Mouse (Mus musculus) MEL (cell line): ENCODE results near the gene Nutf2. TPM values are rescaled to one million over a fixed set of nuclear protein-coding genes. Genes with fewer than 3 reads are reported as not detected.

Experiments
- DNase-seq: peaks from one replicate; pipeline ENCODE4 v3.0.0; 2011; ENCODE audit warnings: low read depth, low spot score
- H3K27ac ChIP-seq: 2 replicates; pipeline ENCODE4 v1.5.1; 2012; ENCODE audit warnings: low read depth, mild to moderate bottlenecking, control low read depth, low read length, moderate library complexity; ENCODE audit not compliant: control insufficient read depth
- H3K27me3 ChIP-seq, 2 experiments: fragments of 150-350 bp in 1 of 2; sonication (generic) in 1 of 2; 2 replicates each; pipeline ENCODE4 v1.6.1; 2012; ENCODE audit warnings: low read length in 2 of 2, mild to moderate bottlenecking in 2 of 2, improper control_type of control experiment in 1 of 2, moderate library complexity in 1 of 2; ENCODE audit not compliant: insufficient read depth in 2 of 2, control insufficient read depth in 1 of 2
- H3K36me3 ChIP-seq, 2 experiments: 2 replicates each; pipeline ENCODE4 v1.6.1; 2012 to 2014; ENCODE audit warnings: low read length in 2 of 2, improper control_type of control experiment in 1 of 2, inconsistent platforms in 1 of 2, mild to moderate bottlenecking in 1 of 2; ENCODE audit not compliant: insufficient read depth in 2 of 2, control insufficient read depth in 1 of 2
- H3K4me1 ChIP-seq, 2 experiments: fragments of 150-350 bp in 1 of 2; sonication (generic) in 1 of 2; 2 replicates each; pipeline ENCODE4 v1.6.1; 2012; ENCODE audit warnings: low read length in 2 of 2, improper control_type of control experiment in 1 of 2, mild to moderate bottlenecking in 1 of 2; ENCODE audit not compliant: insufficient read depth in 2 of 2, control insufficient read depth in 1 of 2
- H3K4me3 ChIP-seq, 2 experiments: fragments of 150-350 bp in 1 of 2; sonication (generic) in 1 of 2; 2 replicates each; pipeline ENCODE4 v1.5.1; 2012; ENCODE audit warnings: low read depth in 2 of 2, low read length in 2 of 2, mild to moderate bottlenecking in 2 of 2, moderate library complexity in 2 of 2, control low read depth in 1 of 2, improper control_type of control experiment in 1 of 2; ENCODE audit not compliant: control insufficient read depth in 1 of 2, insufficient read depth in 1 of 2
- H3K79me2 ChIP-seq: 2 replicates; pipeline ENCODE4 v1.6.1; 2012; ENCODE audit warnings: mild to moderate bottlenecking, low read length, moderate library complexity; ENCODE audit not compliant: control insufficient read depth, poor library complexity, insufficient read depth
- H3K9ac ChIP-seq: 2 replicates; pipeline ENCODE4 v1.6.1; 2012; ENCODE audit warnings: low read depth, mild to moderate bottlenecking, control low read depth, low read length, moderate library complexity; ENCODE audit not compliant: control insufficient read depth, poor library complexity, severe bottlenecking
- H3K9me3 ChIP-seq: fragments of 150-350 bp; sonication (generic); replicated peaks from 2 replicates; pipeline ENCODE4 v1.6.1; 2012; ENCODE audit warnings: mild to moderate bottlenecking, low read length, improper control_type of control experiment, moderate library complexity; ENCODE audit not compliant: insufficient read depth
- BHLHE40 ChIP-seq: IDR thresholded peaks from 2 replicates; pipeline ENCODE4 v1.6.1; 2012; ENCODE audit warnings: low read depth, mild to moderate bottlenecking, inconsistent platforms, low read length, improper control_type of control experiment, borderline replicate concordance
- CHD1 ChIP-seq: IDR thresholded peaks from 2 replicates; pipeline ENCODE4 v1.6.1; 2012; ENCODE audit warnings: low read depth, mild to moderate bottlenecking, inconsistent platforms, low read length, improper control_type of control experiment
- CHD2 ChIP-seq: IDR thresholded peaks from 2 replicates; pipeline ENCODE4 v1.6.1; 2011; ENCODE audit warnings: low read length, improper control_type of control experiment
- CTCF ChIP-seq, 3 experiments: IDR thresholded peaks in 2 of 3; conservative IDR thresholded peaks in 1 of 3; 2 replicates each; pipeline ENCODE4 v1.5.1; 2011 to 2012; ENCODE audit warnings: low read length in 3 of 3, low read depth in 2 of 3, mild to moderate bottlenecking in 2 of 3, improper control_type of control experiment in 1 of 3, inconsistent platforms in 1 of 3, mixed read lengths in 1 of 3, moderate library complexity in 1 of 3; ENCODE audit not compliant: control insufficient read depth in 1 of 3, insufficient read depth in 1 of 3, poor library complexity in 1 of 3, severe bottlenecking in 1 of 3
- E2F4 ChIP-seq: IDR thresholded peaks from 2 replicates; pipeline ENCODE4 v1.6.1; 2011; ENCODE audit warnings: low read depth, low read length, improper control_type of control experiment, borderline replicate concordance
- ELF1 ChIP-seq: IDR thresholded peaks from 2 replicates; pipeline ENCODE4 v1.6.1; 2014; ENCODE audit warnings: low read depth, mild to moderate bottlenecking, inconsistent platforms, low read length, improper control_type of control experiment, moderate library complexity
- EP300 ChIP-seq, 2 experiments: IDR thresholded peaks; 2 replicates each; pipeline ENCODE4 v1.6.1; 2011; ENCODE audit warnings: improper control_type of control experiment in 2 of 2, low read length in 2 of 2, low read depth in 1 of 2, mild to moderate bottlenecking in 1 of 2
- ETS1 ChIP-seq: IDR thresholded peaks from 2 replicates; pipeline ENCODE4 v1.6.1; 2012; ENCODE audit warnings: low read depth, mild to moderate bottlenecking, inconsistent platforms, low read length, improper control_type of control experiment, moderate library complexity
- GABPA ChIP-seq: IDR thresholded peaks from 2 replicates; pipeline ENCODE4 v1.6.1; 2012; ENCODE audit warnings: low read depth, mild to moderate bottlenecking, inconsistent platforms, low read length, improper control_type of control experiment, moderate library complexity
- HCFC1 ChIP-seq: IDR thresholded peaks from 2 replicates; pipeline ENCODE4 v1.6.1; 2012; ENCODE audit warnings: low read depth, mild to moderate bottlenecking, inconsistent platforms, low read length, improper control_type of control experiment, moderate library complexity
- JUND ChIP-seq: IDR thresholded peaks from 2 replicates; pipeline ENCODE4 v1.6.1; 2011; ENCODE audit warnings: low read depth, mild to moderate bottlenecking, improper control_type of control experiment, low read length
- KAT2A ChIP-seq: conservative IDR thresholded peaks from 2 replicates; pipeline ENCODE4 v1.6.1; 2012; ENCODE audit warnings: low read depth, low read length, improper control_type of control experiment, inconsistent platforms
- MAFK ChIP-seq: IDR thresholded peaks from 2 replicates; pipeline ENCODE4 v1.6.1; 2011; ENCODE audit warnings: low read depth, mild to moderate bottlenecking, low read length, improper control_type of control experiment, borderline replicate concordance
- MAX ChIP-seq: IDR thresholded peaks from 2 replicates; pipeline ENCODE4 v1.6.1; 2011; ENCODE audit warnings: low read length, improper control_type of control experiment
- MEF2A ChIP-seq: IDR thresholded peaks from 2 replicates; pipeline ENCODE4 v1.6.1; 2014; ENCODE audit warnings: low read depth, mild to moderate bottlenecking, inconsistent platforms, low read length, improper control_type of control experiment; ENCODE audit not compliant: poor library complexity, insufficient replicate concordance, severe bottlenecking; ENCODE audit errors: extremely low read depth
- MXI1 ChIP-seq: IDR thresholded peaks from 2 replicates; pipeline ENCODE4 v1.6.1; 2011; ENCODE audit warnings: mild to moderate bottlenecking, low read depth, low read length, improper control_type of control experiment
- MYB ChIP-seq: IDR thresholded peaks from 2 replicates; pipeline ENCODE4 v1.6.1; 2011; ENCODE audit warnings: mild to moderate bottlenecking, low read depth, low read length, improper control_type of control experiment
- MYC ChIP-seq: IDR thresholded peaks from 2 replicates; pipeline ENCODE4 v1.6.1; 2011; ENCODE audit warnings: low read depth, mild to moderate bottlenecking, low read length, improper control_type of control experiment, moderate library complexity
- NELFE ChIP-seq: IDR thresholded peaks from 2 replicates; pipeline ENCODE4 v1.6.1; 2011; ENCODE audit warnings: low read depth, low read length, improper control_type of control experiment
- NRF1 ChIP-seq: IDR thresholded peaks from 2 replicates; pipeline ENCODE4 v1.6.1; 2014; ENCODE audit warnings: low read depth, mild to moderate bottlenecking, inconsistent platforms, low read length, improper control_type of control experiment, moderate library complexity; ENCODE audit not compliant: poor library complexity, insufficient read depth, severe bottlenecking
- POLR2A ChIP-seq, 2 experiments: IDR thresholded peaks; 2 replicates each; pipeline ENCODE4 v1.6.1; 2011 to 2012; ENCODE audit warnings: low read length in 2 of 2, mild to moderate bottlenecking in 2 of 2, control low read depth in 1 of 2, improper control_type of control experiment in 1 of 2, low read depth in 1 of 2, moderate library complexity in 1 of 2; ENCODE audit not compliant: control insufficient read depth in 1 of 2, insufficient read depth in 1 of 2, poor library complexity in 1 of 2
- POLR2AphosphoS2 ChIP-seq: IDR thresholded peaks from 2 replicates; pipeline ENCODE4 v1.6.1; 2011; ENCODE audit warnings: low read length, improper control_type of control experiment
- POLR2AphosphoS5 ChIP-seq: IDR thresholded peaks from 2 replicates; pipeline ENCODE4 v1.6.1; 2012; ENCODE audit warnings: low read depth, borderline replicate concordance, mild to moderate bottlenecking, inconsistent platforms, low read length, moderate library complexity, mixed read lengths
- RAD21 ChIP-seq: IDR thresholded peaks from 2 replicates; pipeline ENCODE4 v1.6.1; 2011; ENCODE audit warnings: mild to moderate bottlenecking, low read depth, low read length, improper control_type of control experiment
- RCOR1 ChIP-seq: IDR thresholded peaks from 2 replicates; pipeline ENCODE4 v1.6.1; 2012; ENCODE audit warnings: low read depth, mild to moderate bottlenecking, inconsistent platforms, low read length, improper control_type of control experiment
- TAL1 ChIP-seq: IDR thresholded peaks from 2 replicates; pipeline ENCODE4 v1.6.1; 2012; ENCODE audit warnings: mild to moderate bottlenecking, inconsistent platforms, low read length, moderate library complexity, mixed read lengths
- TBP ChIP-seq: IDR thresholded peaks from 2 replicates; pipeline ENCODE4 v1.8.0; 2011; ENCODE audit warnings: low read depth, low read length, improper control_type of control experiment
- TCF12 ChIP-seq: IDR thresholded peaks from 2 replicates; pipeline ENCODE4 v1.6.1; 2014; ENCODE audit warnings: low read depth, mild to moderate bottlenecking, inconsistent platforms, low read length, improper control_type of control experiment, moderate library complexity
- UBTF ChIP-seq: IDR thresholded peaks from 2 replicates; pipeline ENCODE4 v1.6.1; 2012; ENCODE audit warnings: low read depth, mild to moderate bottlenecking, inconsistent platforms, low read length, improper control_type of control experiment, moderate library complexity, borderline replicate concordance; ENCODE audit not compliant: insufficient read depth
- USF1 ChIP-seq: IDR thresholded peaks from 2 replicates; pipeline ENCODE4 v1.6.1; 2014; ENCODE audit warnings: low read depth, mild to moderate bottlenecking, inconsistent platforms, low read length, improper control_type of control experiment, moderate library complexity
- USF2 ChIP-seq, 2 experiments: IDR thresholded peaks; 2 replicates each; pipeline ENCODE4 v1.6.1; 2011 to 2012; ENCODE audit warnings: improper control_type of control experiment in 2 of 2, low read length in 2 of 2, borderline replicate concordance in 1 of 2, inconsistent platforms in 1 of 2, low read depth in 1 of 2, mild to moderate bottlenecking in 1 of 2; ENCODE audit not compliant: insufficient read depth in 1 of 2
- ZKSCAN1 ChIP-seq: IDR thresholded peaks from 2 replicates; pipeline ENCODE4 v1.6.1; 2012; ENCODE audit warnings: low read depth, mild to moderate bottlenecking, inconsistent platforms, low read length, improper control_type of control experiment, moderate library complexity
- ZMIZ1 ChIP-seq: IDR thresholded peaks from 2 replicates; pipeline ENCODE4 v1.6.1; 2012; ENCODE audit warnings: low read depth, mild to moderate bottlenecking, inconsistent platforms, low read length, improper control_type of control experiment, moderate library complexity
- ZNF384 ChIP-seq: IDR thresholded peaks from 2 replicates; pipeline ENCODE4 v1.6.1; 2012; ENCODE audit warnings: low read depth, mild to moderate bottlenecking, inconsistent platforms, low read length, improper control_type of control experiment
- polyA plus RNA-seq, 2 experiments: library from polyadenylated mRNA; stranded (reverse) in 1 of 2; unstranded in 1 of 2; fragments of >175 nt in 1 of 2; fragments of >200 nt in 1 of 2; gene quantifications; 2 replicates each; pipeline versions ENCODE4 v1.2.1 to v1.2.4; 2012; ENCODE audit warnings: low replicate concordance in 2 of 2, low read depth in 1 of 2; ENCODE audit not compliant: insufficient read length in 2 of 2, insufficient read depth in 1 of 2, missing spikeins in 1 of 2
- total RNA-seq: library from RNA; depleted of rRNA; stranded (reverse); fragments of 300-350 nt; gene quantifications from 2 replicates; pipeline ENCODE4 v1.2.3, GENCODE M21; 2012; rRNA removed

The Nutf2 gene
- total RNA-seq (167 and 198 TPM in 2 replicates), polyA plus RNA-seq (10 to 100 TPM in 1 of 2 experiments, not detected in 1; 28.0 TPM)

DNA sequence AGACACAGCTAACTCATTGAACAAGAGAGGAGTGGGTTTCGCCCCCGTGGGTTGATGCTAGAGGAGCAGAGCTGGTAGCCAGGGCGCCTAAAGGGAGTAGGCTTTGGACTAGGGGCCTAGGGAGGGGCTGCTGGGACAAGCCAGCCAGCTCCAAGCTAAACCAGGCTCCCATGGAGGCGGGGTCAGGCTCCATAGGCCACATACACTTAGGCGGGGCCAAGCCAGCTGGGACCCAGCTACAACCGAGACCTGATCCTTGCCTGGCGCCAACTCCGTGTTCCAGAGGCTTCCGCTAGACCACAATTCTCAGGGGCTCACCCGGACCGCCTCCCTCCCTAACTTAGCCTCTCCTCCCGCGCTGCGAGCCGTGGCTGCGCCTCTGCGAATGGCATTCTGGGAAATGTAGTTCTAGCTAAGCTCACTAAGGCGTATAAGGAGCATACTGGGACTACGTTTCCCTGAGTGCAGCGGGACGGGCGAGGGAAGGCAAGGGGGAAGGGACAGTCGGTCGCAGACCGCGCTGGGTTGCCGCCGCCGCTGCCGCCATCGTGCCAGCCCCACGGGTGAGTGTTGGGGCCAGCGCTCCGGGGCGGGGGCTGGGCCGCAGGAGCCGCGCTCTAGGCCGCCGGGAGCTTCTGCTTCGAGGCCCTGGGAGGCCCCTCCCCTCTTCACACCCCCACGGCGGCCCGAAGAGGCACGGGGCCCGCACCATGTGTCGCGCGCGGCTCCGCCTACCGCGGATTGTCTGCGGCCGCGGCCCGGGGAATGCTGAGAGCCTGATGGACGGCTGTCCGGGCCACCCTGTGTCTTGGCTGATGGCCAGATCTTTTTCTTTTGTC lies at the start of gene Nutf2:
TSS of gene Nutf2 (plus strand) at position 438 of the 839 bp plus-strand sequence.
- H3K9ac ChIP-seq, result peak within 1 kb of the TSS; percentile 85
- peaks cover 6 to 38% of the 10 kb centered on the region in 2 experiments for H3K4me1 ChIP-seq
- DNase-seq, result peak; percentile 99
- H3K27ac ChIP-seq, result peak within 1 kb of the TSS; percentile 91
- peak within 1 kb of the TSS; percentile 63 to 83 for H3K4me3 ChIP-seq
- peaks cover 53% of the 10 kb centered on the region for H3K79me2 ChIP-seq
- H3K36me3 ChIP-seq, result peaks cover 0 to 32% of the 10 kb centered on the region in 2 experiments; a peak in 3 of 4 replicates
- no peaks in the 10 kb centered on the region for H3K27me3 ChIP-seq
- H3K9me3 ChIP-seq, result no peaks in the 10 kb centered on the region
- TF ChIP-seq CTCF (IDR thresholded peaks at IDR 0.05 in 2 of 3, conservative IDR thresholded peaks at IDR 0.05 in 1 of 3; ENCODE audit: control insufficient read depth in 1 of 3, insufficient read depth in 1 of 3, low read depth in 2 of 3, low read length in 3 of 3, poor library complexity in 1 of 3, severe bottlenecking in 1 of 3) (no peak), CHD1 (no peak), UBTF (no peak), BHLHE40 (no peak), MAX (peak; percentile 83), EP300 (IDR thresholded peaks at IDR 0.05; ENCODE audit: low read depth in 1 of 2, low read length in 2 of 2) (no peak), TAL1 (no peak), RCOR1 (no peak), MAFK (no peak), ELF1 (peak; percentile 43; the same call in 1 of the 2 replicates), KAT2A (peak; percentile 90), E2F4 (peak; percentile 90; the same call in 1 of the 2 replicates), TCF12 (peak; percentile 18; the same call in 1 of the 2 replicates), CHD2 (peak; percentile 77), TBP (peak; percentile 70; the same call in 1 of the 2 replicates), POLR2AphosphoS2 (0 out of 2 replicates have a peak, but pooled peaks have one; percentile 53), MYB (no peak), NRF1 (no peak), ZMIZ1 (no peak; the same call in 1 of the 2 replicates), JUND (no peak), GABPA (no peak), USF2 (IDR thresholded peaks at IDR 0.05; ENCODE audit: borderline replicate concordance in 1 of 2, insufficient read depth in 1 of 2, low read depth in 1 of 2, low read length in 2 of 2) (no peak), POLR2A (IDR thresholded peaks at IDR 0.05; ENCODE audit: control insufficient read depth in 1 of 2, insufficient read depth in 1 of 2, low read depth in 1 of 2, low read length in 2 of 2, poor library complexity in 1 of 2) (peak; percentile 77 to 82; a peak in 3 of 4 replicates), HCFC1 (peak; percentile 97), MXI1 (peak; percentile 84), RAD21 (no peak), NELFE (peak; percentile 78), ETS1 (peak; percentile 58), MEF2A (no peak), MYC (peak; percentile 82; the same call in 1 of the 2 replicates), ZKSCAN1 (no peak), USF1 (0 out of 2 replicates have a peak, but pooled peaks have one; percentile 30), POLR2AphosphoS5 (no peak), ZNF384 (no peak)
